Mouse (Mus musculus): Measurements from ENCODE around the gene Tnk1.
"Not testable (repeated sequence)": the region's sequence is repeated elsewhere in the genome, so short reads cannot be mapped to it uniquely, and the experiment has no call there.

Gene Tnk1

GRCm38 (mm10) chr11:69878399-69878798 is 19.9 kb upstream of the Tnk1 start:
- no peak for DNase-seq

- no peak for DNase-seq
Measured at GRCm38 (mm10) chr11:69877878-69878277, 19.3 kb upstream of the Tnk1 start, which contains the start of gene Tmem95. TSS of gene Tmem95 (minus strand) at chr11:69878018.

GRCm38 (mm10) chr11:69876867-69877266 is 18.3 kb upstream of the Tnk1 start:
- DNase-seq = peak; percentile 88

- peak; percentile 43 to 72 for DNase-seq
Measured at GRCm38 (mm10) chr11:69876186-69876585, 17.7 kb upstream of the Tnk1 start.

GRCm38 (mm10) chr11:69872451-69872850 is 13.9 kb upstream of the Tnk1 start:
- no peak for DNase-seq

- DNase-seq = no peak
Measured at GRCm38 (mm10) chr11:69871822-69872221, 13.3 kb upstream of the Tnk1 start.

GRCm38 (mm10) chr11:69870289-69871069 is 11.9 kb upstream of the Tnk1 start:
- no peak for DNase-seq

- no peak for DNase-seq
Measured at GRCm38 (mm10) chr11:69867335-69867734, 8.8 kb upstream of the Tnk1 start.

GRCm38 (mm10) chr11:69865561-69865960 is 7.0 kb upstream of the Tnk1 start:
- no peak for DNase-seq

GRCm38 (mm10) chr11:69864138-69864860 is 5.8 kb upstream of the Tnk1 start:
- no peak for DNase-seq

GRCm38 (mm10) chr11:69863729-69864128 is 5.2 kb upstream of the Tnk1 start:
- not testable (repeated sequence) for DNase-seq

- DNase-seq = peak; percentile 52 to 60
Measured at GRCm38 (mm10) chr11:69855347-69855746, 3.2 kb downstream of the Tnk1 start.

- no peak for DNase-seq
Measured at GRCm38 (mm10) chr11:69854680-69855079, 3.9 kb downstream of the Tnk1 start.

GRCm38 (mm10) chr11:69853994-69854393 is 4.5 kb downstream of the Tnk1 start:
- peak; percentile 66 to 68 for DNase-seq

- no peak for DNase-seq
Measured at GRCm38 (mm10) chr11:69850754-69851153, 7.8 kb downstream of the Tnk1 start.

GRCm38 (mm10) chr11:69849884-69850283 is 8.6 kb downstream of the Tnk1 start:
- no peak for DNase-seq

- DNase-seq = no peak
Measured at GRCm38 (mm10) chr11:69849128-69849527, 9.4 kb downstream of the Tnk1 start.

- DNase-seq = no peak
Measured at GRCm38 (mm10) chr11:69848021-69848420, 10.5 kb downstream of the Tnk1 start.

GRCm38 (mm10) chr11:69846738-69847688 is 11.5 kb downstream of the Tnk1 start:
- DNase-seq = no peak

- peak; percentile 95 to 97 for DNase-seq
Measured at GRCm38 (mm10) chr11:69846198-69846680, 12.3 kb downstream of the Tnk1 start, which contains the start of gene Plscr3. TSS of gene Plscr3 (plus strand) at chr11:69846376.

GRCm38 (mm10) chr11:69838714-69839104 is 19.8 kb downstream of the Tnk1 start:
- peak in 1 of 2 experiments; percentile 60 for DNase-seq

- peak; percentile 98 for DNase-seq
Measured at GRCm38 (mm10) chr11:69837952-69838713, 20.4 kb downstream of the Tnk1 start, which contains the start of gene Tmem256. TSS of gene Tmem256 (plus strand) at chr11:69838514.

All from kidney, postnatal 25 days (tissue).